Mouse (Mus musculus) embryonic facial prominence, embryonic 10.5 days (tissue): ENCODE data around the gene Gm3099. TPM values are rescaled to one million over a fixed set of nuclear protein-coding genes. Genes with fewer than 3 reads are reported as not detected.
"Not testable (repeated sequence)": the region's sequence is repeated elsewhere in the genome, so short reads cannot be mapped to it uniquely, and the experiment has no call there.

Experiments used
- DNase-seq: peaks from one replicate; pipeline ENCODE4 v3.0.0-alpha.2; 2017; ENCODE audit warnings: low spot score
- H3K27ac ChIP-seq: fragments of 300-500 bp; sonication (generic); replicated peaks from 2 replicates; pipeline ENCODE4 v1.5.1; 2016; ENCODE audit warnings: mild to moderate bottlenecking
- H3K27me3 ChIP-seq: fragments of 300-500 bp; sonication (generic); replicated peaks from 2 replicates; pipeline ENCODE4 v1.6.1; 2016; ENCODE audit warnings: low read depth, mild to moderate bottlenecking; ENCODE audit not compliant: poor library complexity, severe bottlenecking
- H3K36me3 ChIP-seq: fragments of 300-500 bp; sonication (generic); replicated peaks from 2 replicates; pipeline ENCODE4 v1.6.1; 2016; ENCODE audit warnings: mild to moderate bottlenecking, moderate library complexity
- H3K4me1 ChIP-seq: fragments of 300-500 bp; sonication (generic); 2 replicates; pipeline ENCODE4 v1.6.1; 2016
- H3K4me3 ChIP-seq: fragments of 300-500 bp; sonication (generic); 2 replicates; pipeline ENCODE4 v1.5.1; 2016; ENCODE audit warnings: mild to moderate bottlenecking, moderate library complexity
- H3K9me3 ChIP-seq: fragments of 300-500 bp; sonication (generic); 2 replicates; pipeline ENCODE4 v1.6.1; 2016; ENCODE audit warnings: mild to moderate bottlenecking
- whole genome bisulfite sequencing: fragments of 180-500 bp; shearing (Covaris S2); methylation state at CpG from one replicate; pipeline ENCODE4 v1.1.7; 2016; 5-methylcytosine and 5-hydroxymethylcytosine counted together
- polyA plus RNA-seq: library from polyadenylated mRNA; unstranded; fragments of >200 nt; fragmentation: Nextera tagmentation; extraction: Ambion mirVana; gene quantifications from 2 replicates; pipeline ENCODE4 v1.2.1, GENCODE M21; 2016

The Gm3099 gene
- polyA plus RNA-seq = not detected in 2 replicates

- H3K4me3 ChIP-seq, H3K27ac ChIP-seq, H3K9me3 ChIP-seq, H3K4me1 ChIP-seq, DNase-seq, H3K36me3 ChIP-seq, H3K27me3 ChIP-seq: not testable (repeated sequence)
- whole genome bisulfite sequencing = 77% methylated on average over 2 of the region's 3 CpGs
These were observed at the start of gene Gm3099 for GRCm38 (mm10) chr14:3998094-3998493. Gm3099 (plus strand) TSS chr14:3998394.

- not testable (repeated sequence) for DNase-seq, H3K36me3 ChIP-seq, H3K27me3 ChIP-seq, H3K27ac ChIP-seq, H3K4me1 ChIP-seq, H3K9me3 ChIP-seq, H3K4me3 ChIP-seq
- no CpG with 5 or more reads among the region's 2 CpGs for WGBS
These were observed 34.9 kb upstream of the Gm3099 start, which contains the start of gene Gm3095 for GRCm38 (mm10) chr14:3963247-3963646. Gm3095 (plus strand) TSS chr14:3963547.

- not testable (repeated sequence) for H3K36me3 ChIP-seq, H3K27ac ChIP-seq, H3K4me3 ChIP-seq, H3K27me3 ChIP-seq, H3K9me3 ChIP-seq, DNase-seq, H3K4me1 ChIP-seq
- 85% methylated on average over 1 of the region's 3 CpGs for WGBS
These were observed 25.4 kb downstream of the Gm3099 start, which contains the start of gene Gm5796 for GRCm38 (mm10) chr14:4023641-4024040. Gm5796 (plus strand) TSS chr14:4023941.

Other genes starting within 250 kb of the Gm3099 start
- 0.25 and 0.56 TPM in 2 replicates for gene Gm3002, start 188.3 kb upstream of the Gm3099 start, polyA plus RNA-seq
- not detected in 2 replicates for gene Gm3033, start 152.1 kb upstream of the Gm3099 start, polyA plus RNA-seq
- gene Gm2916, start 114.2 kb upstream of the Gm3099 start, polyA plus RNA-seq = 0.09 TPM in 1 of 2 replicates, not detected in the other
- gene Gm3029, start 66.6 kb upstream of the Gm3099 start, polyA plus RNA-seq = not detected in 2 replicates
- 0.21 and 0.24 TPM in 2 replicates for gene Gm3095, start 34.8 kb upstream of the Gm3099 start, polyA plus RNA-seq
- 0.61 and 1.1 TPM in 2 replicates for gene Gm5796, start 25.5 kb downstream of the Gm3099 start, polyA plus RNA-seq
- gene Gm3115, start 85.7 kb downstream of the Gm3099 start, polyA plus RNA-seq = not detected in 2 replicates
- gene Gm8108, start 112.1 kb downstream of the Gm3099 start, polyA plus RNA-seq = 0.20 and 0.57 TPM in 2 replicates
- gene Gm3127, start 166.6 kb downstream of the Gm3099 start, polyA plus RNA-seq = not detected in 2 replicates
- 1.1 and 1.5 TPM in 2 replicates for gene Gm2974, start 184.2 kb downstream of the Gm3099 start, polyA plus RNA-seq